Mouse (Mus musculus) small intestine, adult 2 months (tissue): ENCODE measurements around the gene Ninj2.
A peak's percentile ranks its signal among the peaks of the same experiment; 100 is the strongest.

Experiments used
- CTCF ChIP-seq: fragments of 200-500 bp; IDR thresholded peaks from 2 replicates; pipeline ENCODE4 v1.5.1; 2012; ENCODE audit warnings: low read depth, mild to moderate bottlenecking, control low read depth, inconsistent platforms, low read length, moderate library complexity, mixed read lengths; ENCODE audit not compliant: insufficient replicate concordance, insufficient read length; ENCODE audit errors: extremely low read depth
- POLR2A ChIP-seq: fragments of 200-500 bp; IDR thresholded peaks from 2 replicates; pipeline ENCODE4 v1.6.1; 2012; ENCODE audit warnings: low read depth, mild to moderate bottlenecking, control low read depth, inconsistent platforms, low read length, moderate library complexity

GRCm38 (mm10) chr6:120111984-120112803 lies 19.0 kb downstream of the Ninj2 start:
- peak; percentile 50; the same call in 1 of the 2 replicates for TF ChIP-seq POLR2A
- no peak for TF ChIP-seq CTCF
